ENCODE assay signal across 7 mouse cellular contexts in the genomic region with DNA sequence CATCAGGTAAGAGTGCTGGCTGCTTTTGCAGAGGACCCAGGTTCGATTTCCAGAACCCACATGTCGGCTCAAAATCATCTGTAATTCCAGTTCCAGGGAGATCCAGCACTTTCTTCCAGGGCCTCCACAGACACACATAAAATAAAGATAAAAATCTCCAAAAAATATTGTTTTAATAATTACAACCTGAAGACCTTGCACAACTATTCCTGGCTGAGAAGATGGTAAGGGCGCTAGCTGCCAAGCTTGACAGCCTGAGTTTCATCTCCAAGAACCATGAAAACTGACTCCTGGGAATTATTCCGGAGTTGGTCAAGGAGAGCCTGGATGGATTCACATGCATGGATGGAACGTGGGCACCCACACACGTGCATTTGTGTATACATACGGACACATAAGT. TPM values are rescaled to one million over a fixed set of nuclear protein-coding genes. Genes with fewer than 3 reads are reported as not detected.
A peak's percentile ranks its signal among the peaks of the same experiment; 100 is the strongest.
DNase-seq lines count a peak whose midpoint lies in the region; ATAC-seq and TF ChIP-seq lines count a peak whose summit lies in the region.

A gene (plus strand): TSS at position 301 of the 400 bp plus-strand sequence.

- peaks cover 4 to 10% of the 10 kb centered on the region in 2 experiments; a peak in 3 of 4 replicates for H3K4me1 ChIP-seq in ES-E14 (ENCODE audit: control insufficient read depth in 2 of 2, insufficient read depth in 2 of 2, low read length in 2 of 2, poor library complexity in 1 of 2)
- H3K4me1 ChIP-seq in cortical plate, adult 2 months (ENCODE audit: control insufficient read depth, insufficient read depth, low read length): no peaks in the 10 kb centered on the region
- peaks cover 4 to 11% of the 10 kb centered on the region in 2 experiments for H3K4me1 ChIP-seq in heart, embryonic 14.5 days (ENCODE audit: control insufficient read depth in 2 of 2, insufficient read depth in 2 of 2, low read length in 2 of 2)
- H3K4me1 ChIP-seq in liver, embryonic 13.5 days (replicated peaks): peaks cover 23% of the 10 kb centered on the region

- no peak within 1 kb of the TSS for H3K27ac ChIP-seq in ES-E14 (ENCODE audit: insufficient read depth, low read depth, low read length, poor library complexity, severe bottlenecking)
- no peak within 1 kb of the TSS for H3K27ac ChIP-seq in cortical plate, adult 2 months (ENCODE audit: insufficient read depth, low read length)
- H3K27ac ChIP-seq in heart, embryonic 14.5 days (replicated peaks in 1 of 2; ENCODE audit: control insufficient read depth in 1 of 2, insufficient read depth in 1 of 2, low read depth in 2 of 2, low read length in 2 of 2): no peak within 1 kb of the TSS
- no peak within 1 kb of the TSS for H3K27ac ChIP-seq in liver, embryonic 13.5 days

- 47% methylated on average over 7 of the region's 7 CpGs for WGBS in heart, embryonic 14.5 days
- 43% methylated on average over 7 of the region's 7 CpGs for WGBS in liver, embryonic 13.5 days (ENCODE audit: insufficient replicate concordance)

- peaks cover 39% of the 10 kb centered on the region for H3K27me3 ChIP-seq in heart, embryonic 14.5 days (ENCODE audit: control insufficient read depth, insufficient read depth, low read length)
- peaks cover 68% of the 10 kb centered on the region for H3K27me3 ChIP-seq in liver, embryonic 13.5 days

- TF ChIP-seq POLR2A in cortical plate, adult 2 months (IDR thresholded peaks at IDR 0.05; ENCODE audit: extremely low read depth, insufficient read depth, low read length): no peak

- in situ Hi-C loops in ES-E14 (cut with MboI; ENCODE audit: low sequenced_read_pairs in 2 of 2, unreplicated experiment in 2 of 2): no loop called here

- peak within 1 kb of the TSS; percentile 66 to 91 for H3K4me3 ChIP-seq in ES-E14 (ENCODE audit: insufficient read depth in 1 of 2, low read depth in 1 of 2, low read length in 2 of 2, poor library complexity in 1 of 2, severe bottlenecking in 1 of 2)
- peak within 1 kb of the TSS; percentile 15; the same call in 1 of the 2 replicates for H3K4me3 ChIP-seq in cortical plate, adult 2 months (ENCODE audit: insufficient read depth, low read length)
- H3K4me3 ChIP-seq in heart, embryonic 14.5 days (ENCODE audit: control insufficient read depth in 1 of 2, insufficient read depth in 1 of 2, low read depth in 1 of 2, low read length in 2 of 2): peak within 1 kb of the TSS; percentile 57 to 59
- peak within 1 kb of the TSS; percentile 64 for H3K4me3 ChIP-seq in liver, embryonic 13.5 days (replicated peaks)

- H3K4me2 ChIP-seq in heart, embryonic 14.5 days (ENCODE audit: low read length): peak within 1 kb of the TSS; percentile 96
- H3K4me2 ChIP-seq in liver, embryonic 13.5 days: peak within 1 kb of the TSS; percentile 93

- no peak for TF ChIP-seq CTCF in cortical plate, adult 2 months (IDR thresholded peaks at IDR 0.05; ENCODE audit: extremely low read depth, insufficient read depth, low read length)

- no peaks in the 10 kb centered on the region for H3K9me3 ChIP-seq in ES-E14 (ENCODE audit: control insufficient read depth, insufficient read depth, low read depth, low read length)
- H3K9me3 ChIP-seq in heart, embryonic 14.5 days (ENCODE audit: control insufficient read depth, low read length): peaks cover 5% of the 10 kb centered on the region; the same call in 1 of the 2 replicates
- H3K9me3 ChIP-seq in liver, embryonic 13.5 days (replicated peaks): peaks cover 8% of the 10 kb centered on the region

- no peaks in the 10 kb centered on the region for H3K36me3 ChIP-seq in ES-E14 (ENCODE audit: control insufficient read depth, insufficient read depth, low read length, poor library complexity, severe bottlenecking)
- no peaks in the 10 kb centered on the region for H3K36me3 ChIP-seq in heart, embryonic 14.5 days (ENCODE audit: control insufficient read depth, insufficient read depth, low read length)
- H3K36me3 ChIP-seq in liver, embryonic 13.5 days: no peaks in the 10 kb centered on the region

- DNase-seq in ES-E14 (ENCODE audit: low read depth, low spot score): no peak
- DNase-seq in liver, embryonic 13.5 days: no peak
- no peak for DNase-seq in ovary, postnatal 10 days (ENCODE audit: low spot score)
- no peak for DNase-seq in cerebellum, adult 18-20 months
- no peak for DNase-seq in right cerebral cortex, postnatal 36 days (ENCODE audit: low spot score in 2 of 2)

- H3K9ac ChIP-seq in ES-E14 (ENCODE audit: insufficient read depth, low read depth, low read length, poor library complexity, severe bottlenecking): peak within 1 kb of the TSS; percentile 54
- H3K9ac ChIP-seq in heart, embryonic 14.5 days (ENCODE audit: low read length): peak within 1 kb of the TSS; percentile 69
- peak within 1 kb of the TSS; percentile 64 for H3K9ac ChIP-seq in liver, embryonic 13.5 days

- no peak for ATAC-seq in heart, embryonic 14.5 days (ENCODE audit: insufficient number of reproducible peaks, insufficient read depth, low FRiP score, low read depth)
- ATAC-seq in liver, embryonic 13.5 days (ENCODE audit: low read depth): no peak

TF ChIP-seq in ES-E14, 5 proteins besides CTCF, POLR2A, EP300 and RAD21:
- TF ChIP-seq ZC3H11A (IDR thresholded peaks at IDR 0.05; ENCODE audit: borderline replicate concordance, low read depth, low read length): no peak

RNA-seq across cellular contexts. Expression of the gene that starts here (rescaled TPM):
- 0.85 and 1.1 TPM in 2 replicates for total RNA-seq in ES-E14 (2012; rRNA removed)
- polyA plus RNA-seq in cortical plate, adult 2 months (2012; rRNA removed): 0.66 TPM in 1 of 2 replicates, not detected in the other
- 910 and 1,062 TPM in 2 replicates for polyA plus RNA-seq in heart, embryonic 14.5 days (2014; fragmentation: Nextera tagmentation; extraction: Ambion mirVana)
- 0.82 and 1.6 TPM in 2 replicates for polyA plus RNA-seq in liver, embryonic 13.5 days (2015; fragmentation: Nextera tagmentation; extraction: Ambion mirVana)

Comparison
In these comparisons a context has a peak if more than half of its experiments do, and no peak if none do; other contexts are left out.
1. RNA of the gene that starts here (polyA plus RNA-seq): 910 to 1,062 TPM in heart, embryonic 14.5 days; 0.82 to 1.6 TPM in liver, embryonic 13.5 days and 0.66 TPM in cortical plate, adult 2 months; every median in the first group is over 100 times any median in the second.
2. H3K4me3 ChIP-seq: peak in every context shown above with its lines; median percentile 78 in ES-E14; 64 in liver, embryonic 13.5 days; 58 in heart, embryonic 14.5 days; 15 in cortical plate, adult 2 months.
3. Peak in every context shown above with its lines, with median percentiles within 50 percentile points of each other: H3K9ac ChIP-seq.